Mouse (Mus musculus): ENCODE results near the gene Abcb1a.

Gene Abcb1a

GRCm38 (mm10) chr5:8659911-8660737, at the start of gene Abcb1a:
TSS of gene Abcb1a (plus strand) at chr5:8660077.
- DNase-seq (ENCODE audit: low read depth): no peak

- peak; percentile 14 for DNase-seq (ENCODE audit: low read depth)
Measured at GRCm38 (mm10) chr5:8622071-8622595, 37.7 kb upstream of the Abcb1a start.

GRCm38 (mm10) chr5:8622596-8623231, 37.2 kb upstream of the Abcb1a start, which contains the start of gene Rundc3b:
TSS of gene Rundc3b (minus strand) at chr5:8622952.
- DNase-seq (ENCODE audit: low read depth): peak; percentile 83

- no peak for DNase-seq (ENCODE audit: low read depth)
Measured at GRCm38 (mm10) chr5:8632901-8633300, 27.0 kb upstream of the Abcb1a start.

GRCm38 (mm10) chr5:8634489-8634975, 25.3 kb upstream of the Abcb1a start:
- DNase-seq (ENCODE audit: low read depth): no peak

- no peak for DNase-seq (ENCODE audit: low read depth)
Measured at GRCm38 (mm10) chr5:8648300-8648699, 11.6 kb upstream of the Abcb1a start.

- no peak for DNase-seq (ENCODE audit: low read depth)
Measured at GRCm38 (mm10) chr5:8648774-8649173, 11.1 kb upstream of the Abcb1a start.

GRCm38 (mm10) chr5:8652085-8652484, 7.8 kb upstream of the Abcb1a start:
- no peak for DNase-seq (ENCODE audit: low read depth)

- no peak for DNase-seq (ENCODE audit: low read depth)
Measured at GRCm38 (mm10) chr5:8660738-8661151, 868 bp downstream of the Abcb1a start.

GRCm38 (mm10) chr5:8664678-8665077, 4.8 kb downstream of the Abcb1a start:
- DNase-seq (ENCODE audit: low read depth): no peak

- no peak for DNase-seq (ENCODE audit: low read depth)
Measured at GRCm38 (mm10) chr5:8667758-8668474, 8.0 kb downstream of the Abcb1a start.

GRCm38 (mm10) chr5:8669606-8670005, 9.7 kb downstream of the Abcb1a start:
- DNase-seq (ENCODE audit: low read depth): no peak

GRCm38 (mm10) chr5:8675262-8675951, 15.5 kb downstream of the Abcb1a start:
- peak; percentile 57 for DNase-seq (ENCODE audit: low read depth)

GRCm38 (mm10) chr5:8675952-8676262, 16.0 kb downstream of the Abcb1a start:
- no peak for DNase-seq (ENCODE audit: low read depth)

- no peak for DNase-seq (ENCODE audit: low read depth)
Measured at GRCm38 (mm10) chr5:8681166-8681565, 21.3 kb downstream of the Abcb1a start.

GRCm38 (mm10) chr5:8683686-8684085, 23.8 kb downstream of the Abcb1a start:
- no peak for DNase-seq (ENCODE audit: low read depth)

GRCm38 (mm10) chr5:8686071-8686470, 26.2 kb downstream of the Abcb1a start:
- DNase-seq (ENCODE audit: low read depth): no peak

GRCm38 (mm10) chr5:8687550-8687949, 27.7 kb downstream of the Abcb1a start:
- no peak for DNase-seq (ENCODE audit: low read depth)

GRCm38 (mm10) chr5:8716061-8716460, 56.2 kb downstream of the Abcb1a start:
- no peak for DNase-seq (ENCODE audit: low read depth)

GRCm38 (mm10) chr5:8719556-8719955, 59.7 kb downstream of the Abcb1a start:
- no peak for DNase-seq (ENCODE audit: low read depth)

GRCm38 (mm10) chr5:8722224-8722623, 62.3 kb downstream of the Abcb1a start:
- no peak for DNase-seq (ENCODE audit: low read depth)

- DNase-seq (ENCODE audit: low read depth): no peak
Measured at GRCm38 (mm10) chr5:8722867-8723266, 63.0 kb downstream of the Abcb1a start.
